Mouse (Mus musculus) liver, embryonic 14 days (tissue): Measurements from ENCODE around the gene Gm7849. TPM values are rescaled to one million over a fixed set of nuclear protein-coding genes. Genes with fewer than 3 reads are reported as not detected.

Source experiments
- polyA plus RNA-seq: library from polyadenylated mRNA; depleted of rRNA; stranded (reverse); fragments of >200 nt; gene quantifications from 2 replicates; pipeline ENCODE4 v1.2.3, GENCODE M21; 2012; rRNA removed

The Gm7849 gene
- not detected in 2 replicates for polyA plus RNA-seq

GRCm38 (mm10) chr8:21456460-21456859, at the start of gene Gm7849:
TSS of gene Gm7849 (minus strand) at chr8:21456560.

GRCm38 (mm10) chr8:21427111-21427510, 29.2 kb downstream of the Gm7849 start, which contains the start of gene Defa36:
TSS of gene Defa36 (plus strand) at chr8:21427411.

Other genes starting within 250 kb of the Gm7849 start
- gene Gm15292, start 206.8 kb downstream of the Gm7849 start, polyA plus RNA-seq, result not detected in 2 replicates
- gene Defa27, start 141.0 kb downstream of the Gm7849 start, polyA plus RNA-seq, result not detected in 2 replicates
- not detected in 2 replicates for gene Defa29, start 129.5 kb downstream of the Gm7849 start, polyA plus RNA-seq
- not detected in 2 replicates for gene Defa2, start 78.0 kb downstream of the Gm7849 start, polyA plus RNA-seq
- gene Defa33, start 64.7 kb downstream of the Gm7849 start, polyA plus RNA-seq, result not detected in 2 replicates
- not detected in 2 replicates for gene Defa36, start 29.1 kb downstream of the Gm7849 start, polyA plus RNA-seq
- gene Defa20, start 52.7 kb upstream of the Gm7849 start, polyA plus RNA-seq, result not detected in 2 replicates
- not detected in 2 replicates for gene Defa32, start 72.5 kb upstream of the Gm7849 start, polyA plus RNA-seq
- not detected in 2 replicates for gene Defa37, start 108.8 kb upstream of the Gm7849 start, polyA plus RNA-seq
- gene Defa28, start 126.4 kb upstream of the Gm7849 start, polyA plus RNA-seq, result not detected in 2 replicates
- not detected in 2 replicates for gene Gm7861, start 137.9 kb upstream of the Gm7849 start, polyA plus RNA-seq
- gene Defa26, start 161.6 kb upstream of the Gm7849 start, polyA plus RNA-seq, result not detected in 2 replicates
- gene Defa17, start 199.2 kb upstream of the Gm7849 start, polyA plus RNA-seq, result not detected in 2 replicates
- gene Defa34, start 209.2 kb upstream of the Gm7849 start, polyA plus RNA-seq, result not detected in 2 replicates
- not detected in 2 replicates for gene AY761184, start 247.1 kb upstream of the Gm7849 start, polyA plus RNA-seq